Mouse (Mus musculus): Measurements from ENCODE around the gene Ebp. TPM values are rescaled to one million over a fixed set of nuclear protein-coding genes. Genes with fewer than 3 reads are reported as not detected.

The Ebp gene
- polyA plus RNA-seq, 1 experiment from 2014 or later: 39.3 TPM

DNA sequence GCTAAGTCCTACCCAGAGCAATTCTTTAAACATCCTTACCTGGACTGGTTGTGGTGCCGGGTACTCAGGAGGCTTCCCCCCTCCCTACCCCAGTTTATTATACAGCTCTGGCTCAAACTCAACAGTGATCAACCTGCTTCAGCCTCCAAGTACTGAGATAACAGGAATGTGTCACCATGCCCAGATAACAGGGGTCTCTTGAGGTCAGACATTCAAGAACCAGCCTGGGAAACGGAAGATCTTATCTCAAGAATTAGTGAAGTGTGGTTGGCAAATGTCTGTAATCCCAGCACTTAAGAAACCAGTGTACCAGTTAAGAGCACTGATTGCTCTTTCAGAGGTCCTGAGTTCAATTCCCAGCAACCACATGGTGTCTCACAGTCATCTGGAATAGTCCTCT, 24.8 kb upstream of the Ebp start:
- no peak for DNase-seq (ENCODE audit: low spot score)
- Histone ChIP-seq H3K4me2 (replicated peaks; ENCODE audit: low read depth, low read length) (no peak overlapping the region), H3K27me3 (ENCODE audit: control insufficient read depth, insufficient read depth, low read length) (no peaks in the 10 kb centered on the region), H3K9ac (ENCODE audit: low read depth, low read length) (no peak overlapping the region), H3K36me3 (ENCODE audit: control insufficient read depth, insufficient read depth, low read length) (no peaks in the 10 kb centered on the region), H3K4me3 (ENCODE audit: low read depth, low read length) (no peak overlapping the region), H3K4me1 (replicated peaks; ENCODE audit: control insufficient read depth, insufficient read depth, low read length) (no peaks in the 10 kb centered on the region), H3K27ac (ENCODE audit: low read depth, low read length) (no peak overlapping the region), H3K9me3 (ENCODE audit: control insufficient read depth, low read length) (no peaks in the 10 kb centered on the region)
- ATAC-seq (ENCODE audit: low FRiP score): no peak
- WGBS: 75% methylated on average over 2 of the region's 2 CpGs

DNA sequence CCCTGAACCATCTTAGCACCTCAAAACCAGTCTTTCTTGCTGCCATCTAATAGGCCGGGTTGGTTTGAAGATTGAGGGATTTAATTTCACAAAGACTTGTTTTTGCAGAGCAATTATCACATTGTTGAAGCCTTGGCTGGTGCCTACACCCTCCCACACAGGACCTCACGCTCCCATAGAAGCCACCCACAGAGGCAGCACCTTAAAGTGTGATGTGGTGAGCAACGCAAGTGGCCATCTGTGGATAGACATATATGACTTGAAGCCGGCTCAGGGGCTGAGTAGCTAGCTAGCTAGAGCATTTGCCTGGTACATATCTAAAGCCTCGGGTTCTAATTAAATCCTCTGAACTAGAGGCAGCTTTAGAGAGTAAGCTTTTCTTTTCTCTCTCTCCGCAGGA, 24.1 kb upstream of the Ebp start:
- Histone ChIP-seq H3K27me3 (ENCODE audit: control insufficient read depth, insufficient read depth, low read length) (no peaks in the 10 kb centered on the region), H3K4me1 (replicated peaks; ENCODE audit: control insufficient read depth, insufficient read depth, low read length) (no peaks in the 10 kb centered on the region), H3K9me3 (ENCODE audit: control insufficient read depth, low read length) (no peaks in the 10 kb centered on the region), H3K9ac (ENCODE audit: low read depth, low read length) (no peak overlapping the region), H3K4me3 (ENCODE audit: low read depth, low read length) (no peak overlapping the region), H3K4me2 (replicated peaks; ENCODE audit: low read depth, low read length) (no peak overlapping the region), H3K27ac (ENCODE audit: low read depth, low read length) (no peak overlapping the region), H3K36me3 (ENCODE audit: control insufficient read depth, insufficient read depth, low read length) (no peaks in the 10 kb centered on the region)
- no peak for ATAC-seq (ENCODE audit: low FRiP score)
- 41% methylated on average over 6 of the region's 6 CpGs for WGBS
- DNase-seq (ENCODE audit: low spot score): no peak

DNA sequence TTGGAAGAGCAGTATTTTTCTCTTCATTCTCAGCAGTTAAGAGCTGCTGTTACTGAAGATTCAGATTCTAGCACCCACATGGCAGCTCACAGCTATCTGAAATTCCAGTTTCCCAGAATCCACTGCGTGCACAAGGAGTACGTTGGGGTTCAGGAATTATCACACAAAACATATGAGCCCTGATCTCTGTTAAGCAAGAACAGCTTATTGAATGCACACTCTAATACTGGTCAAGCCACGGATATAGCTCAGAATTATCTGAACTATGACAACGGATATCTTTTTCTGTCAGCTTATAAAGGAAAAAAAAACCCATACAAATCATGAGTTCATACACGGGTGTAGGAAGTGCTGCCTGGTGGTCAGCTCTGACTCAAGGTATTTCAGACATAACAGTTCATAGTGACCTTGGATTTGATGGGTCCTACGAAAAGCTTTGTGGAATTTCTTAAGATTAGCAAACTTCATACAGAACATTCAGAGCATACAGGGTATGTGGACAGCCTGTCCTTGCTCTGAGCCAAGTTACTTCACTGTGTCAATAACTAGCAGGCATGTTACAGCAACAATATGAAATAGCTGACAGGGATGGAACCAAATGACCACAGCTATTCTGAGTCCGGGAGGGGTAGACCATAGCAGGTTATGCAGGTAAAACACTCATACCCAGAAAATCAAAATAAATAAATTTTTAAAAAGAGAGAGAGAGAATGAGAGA, 18.3 kb upstream of the Ebp start:
- WGBS: 84% methylated on average over 7 of the region's 7 CpGs
- no peak overlapping the region for H3K4me2 ChIP-seq (replicated peaks; ENCODE audit: low read depth, low read length)
- no peak for DNase-seq (ENCODE audit: low spot score)
- no peak overlapping the region for H3K27ac ChIP-seq (ENCODE audit: low read depth, low read length)
- H3K9me3 ChIP-seq (ENCODE audit: control insufficient read depth, low read length): no peaks in the 10 kb centered on the region
- no peak for ATAC-seq (ENCODE audit: low FRiP score)
- H3K27me3 ChIP-seq (ENCODE audit: control insufficient read depth, insufficient read depth, low read length): no peaks in the 10 kb centered on the region
- no peaks in the 10 kb centered on the region for H3K4me1 ChIP-seq (replicated peaks; ENCODE audit: control insufficient read depth, insufficient read depth, low read length)
- no peak overlapping the region for H3K9ac ChIP-seq (ENCODE audit: low read depth, low read length)
- no peaks in the 10 kb centered on the region for H3K36me3 ChIP-seq (ENCODE audit: control insufficient read depth, insufficient read depth, low read length)
- no peak overlapping the region for H3K4me3 ChIP-seq (ENCODE audit: low read depth, low read length)

DNA sequence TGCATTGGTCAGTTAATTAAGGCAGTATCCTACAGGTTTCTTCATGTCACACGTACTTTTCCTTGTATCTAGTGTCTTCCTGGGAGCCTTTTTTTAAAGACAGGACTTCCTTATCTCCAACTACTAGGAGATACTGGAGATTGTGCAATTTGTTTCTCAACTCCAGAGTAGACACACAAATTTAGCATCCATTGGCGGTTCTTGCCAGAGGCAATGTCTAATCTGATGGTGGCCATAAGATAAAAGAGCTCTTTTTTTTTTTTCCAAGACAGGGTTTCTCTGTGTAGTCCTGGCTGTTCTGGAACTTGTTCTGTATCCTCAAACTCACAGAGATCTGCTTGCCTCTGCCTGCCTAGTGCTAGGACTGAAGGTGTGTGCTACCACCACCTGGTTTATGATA, 16.4 kb upstream of the Ebp start:
- WGBS: 74% methylated on average over 2 of the region's 2 CpGs
- Histone ChIP-seq H3K4me3 (ENCODE audit: low read depth, low read length) (no peak overlapping the region), H3K9me3 (ENCODE audit: control insufficient read depth, low read length) (no peaks in the 10 kb centered on the region), H3K27ac (ENCODE audit: low read depth, low read length) (no peak overlapping the region), H3K27me3 (ENCODE audit: control insufficient read depth, insufficient read depth, low read length) (no peaks in the 10 kb centered on the region), H3K4me2 (replicated peaks; ENCODE audit: low read depth, low read length) (no peak overlapping the region), H3K4me1 (replicated peaks; ENCODE audit: control insufficient read depth, insufficient read depth, low read length) (no peaks in the 10 kb centered on the region), H3K9ac (ENCODE audit: low read depth, low read length) (no peak overlapping the region), H3K36me3 (ENCODE audit: control insufficient read depth, insufficient read depth, low read length) (no peaks in the 10 kb centered on the region)
- no peak for ATAC-seq (ENCODE audit: low FRiP score)
- DNase-seq (ENCODE audit: low spot score): no peak

GRCm38 (mm10) chrX:8207224-8207623, 13.9 kb upstream of the Ebp start:
- H3K4me1 ChIP-seq (replicated peaks; ENCODE audit: control insufficient read depth, insufficient read depth, low read length): no peaks in the 10 kb centered on the region
- H3K4me3 ChIP-seq (ENCODE audit: low read depth, low read length): no peak overlapping the region
- H3K36me3 ChIP-seq (ENCODE audit: control insufficient read depth, insufficient read depth, low read length): no peaks in the 10 kb centered on the region
- H3K27ac ChIP-seq (ENCODE audit: low read depth, low read length): no peak overlapping the region
- no peak for DNase-seq (ENCODE audit: low spot score)
- no peak for ATAC-seq (ENCODE audit: low FRiP score)
- 27% methylated on average over 4 of the region's 4 CpGs for WGBS
- no peaks in the 10 kb centered on the region for H3K9me3 ChIP-seq (ENCODE audit: control insufficient read depth, low read length)
- H3K9ac ChIP-seq (ENCODE audit: low read depth, low read length): no peak overlapping the region
- no peak overlapping the region for H3K4me2 ChIP-seq (replicated peaks; ENCODE audit: low read depth, low read length)
- no peaks in the 10 kb centered on the region for H3K27me3 ChIP-seq (ENCODE audit: control insufficient read depth, insufficient read depth, low read length)

DNA sequence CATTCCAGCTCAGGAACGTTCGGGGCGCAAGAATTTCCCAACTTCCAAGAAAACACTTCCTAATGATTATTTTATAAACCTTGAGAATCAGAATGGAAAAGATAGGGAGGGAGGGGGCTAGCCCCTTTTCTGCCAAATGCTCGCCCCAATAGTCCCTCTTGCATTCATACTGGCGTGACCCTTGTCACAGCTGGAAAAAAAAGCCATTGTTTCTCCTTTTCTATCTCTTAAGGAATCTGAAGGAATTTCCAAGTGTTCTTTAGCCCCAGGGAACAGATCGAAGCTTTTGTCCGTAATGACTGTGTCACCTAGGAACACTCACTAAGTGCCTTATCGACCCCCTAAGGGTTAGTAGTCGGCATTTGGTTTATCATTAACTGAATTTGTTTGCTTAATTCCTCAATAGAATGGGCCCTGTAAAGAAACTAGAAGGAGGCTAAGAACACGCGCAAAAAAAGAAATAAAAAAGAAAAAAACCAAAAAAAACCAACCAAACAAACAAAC, 13.4 kb upstream of the Ebp start:
- DNase-seq (ENCODE audit: low spot score) (no peak), ATAC-seq (ENCODE audit: low FRiP score) (peak; percentile 39)

DNA sequence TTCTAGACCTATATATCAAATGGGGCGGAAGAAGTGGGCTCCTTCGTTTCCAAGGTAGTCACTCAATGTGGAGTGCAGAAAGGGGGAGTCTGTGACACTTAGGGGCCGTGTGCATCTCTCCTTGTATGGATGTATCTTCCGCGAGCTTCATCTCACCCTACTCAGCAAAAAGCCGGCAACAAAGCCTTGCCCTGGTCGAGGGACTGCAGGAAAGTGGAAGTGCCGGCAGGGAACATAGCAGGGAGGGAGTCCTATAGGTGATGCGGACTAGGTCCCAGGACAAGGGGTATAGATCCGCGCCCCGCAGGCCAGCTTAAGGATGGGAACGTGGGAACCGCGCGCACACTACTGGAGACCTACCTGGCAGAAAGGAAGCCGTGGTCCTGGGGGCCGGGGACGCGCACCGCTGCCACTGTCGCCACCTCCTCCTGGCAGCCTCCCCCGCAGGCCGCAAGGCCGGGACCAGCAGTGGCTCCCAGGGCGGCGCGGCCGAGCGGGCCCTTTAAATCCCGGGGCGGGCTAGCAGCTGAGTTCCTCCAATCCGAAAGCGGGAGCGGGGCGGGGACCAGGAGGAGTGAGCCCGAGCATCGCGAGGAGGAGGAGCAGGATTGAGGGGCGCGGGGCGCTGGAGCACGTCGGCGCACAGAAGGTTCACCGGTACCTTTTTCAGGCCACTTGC, 12.8 kb upstream of the Ebp start, which contains the start of gene Porcn:
Porcn (minus strand) TSS at position 511 of the 679 bp plus-strand sequence.
- 18% methylated on average over 23 of the region's 46 CpGs for WGBS
- H3K27ac ChIP-seq (ENCODE audit: low read depth, low read length): no peak within 1 kb of the TSS

More for the DNA sequence above, 13.4 kb upstream of the Ebp start:
- no peaks in the 10 kb centered on the region for H3K27me3 ChIP-seq (ENCODE audit: control insufficient read depth, insufficient read depth, low read length)
- 21% methylated on average over 11 of the region's 11 CpGs for WGBS
- peak overlapping the region; percentile 34 for H3K4me3 ChIP-seq (ENCODE audit: low read depth, low read length)
- no peaks in the 10 kb centered on the region for H3K4me1 ChIP-seq (replicated peaks; ENCODE audit: control insufficient read depth, insufficient read depth, low read length)
- H3K9ac ChIP-seq (ENCODE audit: low read depth, low read length): no peak overlapping the region
- H3K4me2 ChIP-seq (replicated peaks; ENCODE audit: low read depth, low read length): peak overlapping the region; percentile 46
- no peaks in the 10 kb centered on the region for H3K36me3 ChIP-seq (ENCODE audit: control insufficient read depth, insufficient read depth, low read length)
- no peak overlapping the region for H3K27ac ChIP-seq (ENCODE audit: low read depth, low read length)
- H3K9me3 ChIP-seq (ENCODE audit: control insufficient read depth, low read length): no peaks in the 10 kb centered on the region

DNA sequence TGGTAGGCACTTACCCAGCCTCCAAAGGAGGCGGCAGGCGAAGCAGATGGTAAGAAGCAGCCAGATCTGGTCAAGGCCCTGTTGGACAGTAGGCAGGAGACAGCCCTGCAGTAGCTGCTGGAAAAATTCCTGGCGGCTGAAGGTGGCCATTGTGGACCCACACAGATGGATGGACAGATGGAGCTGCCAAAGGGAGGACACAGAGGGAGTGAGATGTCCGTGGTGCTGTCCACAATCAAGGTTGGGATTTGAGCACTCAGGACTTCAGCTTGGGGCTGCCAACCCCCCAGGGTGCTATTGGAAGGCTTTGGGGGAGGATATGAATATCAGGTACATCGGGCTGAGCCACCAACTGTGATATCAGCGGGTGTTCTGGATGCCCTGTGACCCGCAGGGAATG, 12.2 kb upstream of the Ebp start:
- Histone ChIP-seq H3K27ac (ENCODE audit: low read depth, low read length) (no peak overlapping the region), H3K27me3 (ENCODE audit: control insufficient read depth, insufficient read depth, low read length) (no peaks in the 10 kb centered on the region), H3K9ac (ENCODE audit: low read depth, low read length) (peak overlapping the region; percentile 54; the same call in 1 of the 2 replicates), H3K4me1 (replicated peaks; ENCODE audit: control insufficient read depth, insufficient read depth, low read length) (no peaks in the 10 kb centered on the region), H3K36me3 (ENCODE audit: control insufficient read depth, insufficient read depth, low read length) (no peaks in the 10 kb centered on the region), H3K4me3 (ENCODE audit: low read depth, low read length) (peak overlapping the region; percentile 34), H3K9me3 (ENCODE audit: control insufficient read depth, low read length) (no peaks in the 10 kb centered on the region), H3K4me2 (replicated peaks; ENCODE audit: low read depth, low read length) (peak overlapping the region; percentile 46)
- ATAC-seq (ENCODE audit: low FRiP score) (no peak), DNase-seq (ENCODE audit: low spot score) (no peak)
- WGBS: 35% methylated on average over 7 of the region's 7 CpGs

More for the DNA sequence above, 12.8 kb upstream of the Ebp start, which contains the start of gene Porcn:
- Histone ChIP-seq H3K36me3 (ENCODE audit: control insufficient read depth, insufficient read depth, low read length) (no peaks in the 10 kb centered on the region), H3K9ac (ENCODE audit: low read depth, low read length) (peak within 1 kb of the TSS; percentile 54; the same call in 1 of the 2 replicates), H3K4me1 (replicated peaks; ENCODE audit: control insufficient read depth, insufficient read depth, low read length) (no peaks in the 10 kb centered on the region), H3K27me3 (ENCODE audit: control insufficient read depth, insufficient read depth, low read length) (no peaks in the 10 kb centered on the region), H3K4me2 (replicated peaks; ENCODE audit: low read depth, low read length) (peak within 1 kb of the TSS; percentile 46), H3K9me3 (ENCODE audit: control insufficient read depth, low read length) (no peaks in the 10 kb centered on the region), H3K4me3 (ENCODE audit: low read depth, low read length) (peak within 1 kb of the TSS; percentile 34)
- peak; percentile 97 for ATAC-seq (ENCODE audit: low FRiP score)
- DNase-seq (ENCODE audit: low spot score): peak; percentile 82
